Mouse (Mus musculus): ENCODE measurements around the gene Col4a3. TPM values are rescaled to one million over a fixed set of nuclear protein-coding genes. Genes with fewer than 3 reads are reported as not detected.

The Col4a3 gene
- polyA plus RNA-seq, 1 experiment from 2014 or later: 0.29 TPM

DNA sequence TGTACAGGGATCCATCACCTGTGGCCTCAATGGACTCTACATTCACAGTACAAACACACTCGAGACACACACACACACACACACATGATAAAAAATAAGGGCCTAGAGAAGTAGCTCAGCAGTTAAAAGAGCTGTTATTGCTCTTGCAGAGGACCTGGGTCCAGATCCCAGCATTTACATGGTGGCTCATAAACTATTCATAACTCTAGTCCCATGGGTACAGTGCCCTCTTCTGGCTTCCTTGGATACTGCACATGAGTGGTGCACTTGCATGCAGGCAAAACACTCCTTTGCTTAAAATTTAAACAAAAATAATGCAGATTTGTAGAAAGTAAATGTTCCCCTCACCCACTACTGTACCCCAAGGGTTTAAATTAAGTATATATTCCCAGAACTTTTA, 172.8 kb downstream of the Col4a3 start:
- no peak for ATAC-seq (replicated peaks)
- Histone ChIP-seq H3K9ac (replicated peaks) (no peak overlapping the region), H3K4me3 (no peak overlapping the region), H3K4me1 (no peaks in the 10 kb centered on the region), H3K4me2 (replicated peaks) (no peak overlapping the region), H3K9me3 (no peaks in the 10 kb centered on the region), H3K27me3 (no peaks in the 10 kb centered on the region), H3K27ac (replicated peaks) (no peak overlapping the region), H3K36me3 (peaks cover 23% of the 10 kb centered on the region)
- 91% methylated on average over 1 of the region's 1 CpGs for WGBS

- ATAC-seq (replicated peaks): no peak
These were observed 174.9 kb downstream of the Col4a3 start for GRCm38 (mm10) chr1:82761454-82762169.

DNA sequence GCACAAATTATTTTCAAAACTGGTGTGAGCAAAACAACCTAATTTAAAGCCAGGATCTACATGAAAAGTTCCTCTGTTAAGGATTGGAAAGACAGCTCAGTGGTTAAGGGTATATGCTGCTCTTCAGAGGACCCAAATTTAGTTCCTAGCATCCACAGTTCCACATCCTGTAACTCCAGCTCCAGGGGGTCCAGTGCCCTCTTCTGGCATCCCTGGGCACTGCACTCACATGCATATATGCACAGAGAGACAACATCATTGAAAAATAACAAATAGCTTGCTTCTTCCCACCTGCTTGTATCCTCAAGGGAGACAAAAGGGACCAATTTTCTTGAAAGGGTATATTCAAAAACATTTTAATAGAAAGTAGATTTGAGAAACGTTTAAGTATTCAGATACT, 175.6 kb downstream of the Col4a3 start:
- ATAC-seq (replicated peaks): no peak
- 91% methylated on average over 1 of the region's 1 CpGs for WGBS
- H3K9me3 ChIP-seq: no peaks in the 10 kb centered on the region
- no peak overlapping the region for H3K9ac ChIP-seq (replicated peaks)
- H3K4me3 ChIP-seq: no peak overlapping the region
- H3K4me1 ChIP-seq: no peaks in the 10 kb centered on the region
- H3K27ac ChIP-seq (replicated peaks): no peak overlapping the region
- H3K4me2 ChIP-seq (replicated peaks): no peak overlapping the region
- no peaks in the 10 kb centered on the region for H3K27me3 ChIP-seq
- peaks cover 9% of the 10 kb centered on the region; the same call in 1 of the 2 replicates for H3K36me3 ChIP-seq

More at GRCm38 (mm10) chr1:82761454-82762169, 174.9 kb downstream of the Col4a3 start:
- 93% methylated on average over 8 of the region's 8 CpGs for WGBS
- Histone ChIP-seq H3K4me1 (no peaks in the 10 kb centered on the region), H3K9me3 (no peaks in the 10 kb centered on the region), H3K27ac (replicated peaks) (no peak overlapping the region), H3K27me3 (no peaks in the 10 kb centered on the region), H3K36me3 (peaks cover 9% of the 10 kb centered on the region; the same call in 1 of the 2 replicates), H3K9ac (replicated peaks) (no peak overlapping the region), H3K4me3 (no peak overlapping the region), H3K4me2 (replicated peaks) (no peak overlapping the region)

- Histone ChIP-seq H3K27me3 (no peaks in the 10 kb centered on the region), H3K9me3 (no peaks in the 10 kb centered on the region), H3K27ac (replicated peaks) (no peak overlapping the region), H3K36me3 (peaks cover 9% of the 10 kb centered on the region; the same call in 1 of the 2 replicates), H3K4me2 (replicated peaks) (no peak overlapping the region), H3K4me1 (no peaks in the 10 kb centered on the region), H3K4me3 (no peak overlapping the region), H3K9ac (replicated peaks) (no peak overlapping the region)
- no peak for ATAC-seq (replicated peaks)
- 83% methylated on average over 1 of the region's 1 CpGs for WGBS
These were observed 179.5 kb downstream of the Col4a3 start for GRCm38 (mm10) chr1:82766227-82766626.

DNA sequence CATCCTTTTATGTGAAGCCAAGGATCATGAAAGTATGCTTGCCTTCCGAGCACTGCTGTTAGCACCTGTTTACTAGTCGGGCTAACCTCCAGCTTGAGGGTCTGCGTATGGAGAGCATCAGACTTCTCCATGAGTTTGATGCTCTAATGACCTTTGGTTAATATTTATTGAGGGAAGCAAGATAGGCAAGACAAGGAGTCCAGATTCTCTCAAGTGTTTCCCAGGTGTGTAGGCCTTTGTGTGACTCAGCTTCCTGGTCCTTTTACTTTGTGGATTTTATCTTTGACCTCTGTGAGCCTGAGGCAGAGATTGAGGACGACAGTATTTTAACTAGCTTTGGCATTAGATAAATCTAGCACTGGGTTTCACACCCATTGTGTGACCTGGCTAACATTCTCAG, 179.9 kb downstream of the Col4a3 start:
- 89% methylated on average over 4 of the region's 4 CpGs for whole genome bisulfite sequencing
- no peak overlapping the region for H3K4me2 ChIP-seq (replicated peaks)
- no peak for ATAC-seq (replicated peaks)
- no peak overlapping the region for H3K4me3 ChIP-seq
- H3K27ac ChIP-seq (replicated peaks): no peak overlapping the region
- H3K9ac ChIP-seq (replicated peaks): no peak overlapping the region
- no peaks in the 10 kb centered on the region for H3K4me1 ChIP-seq
- no peaks in the 10 kb centered on the region for H3K9me3 ChIP-seq
- H3K27me3 ChIP-seq: no peaks in the 10 kb centered on the region
- H3K36me3 ChIP-seq: peaks cover 7% of the 10 kb centered on the region; the same call in 1 of the 2 replicates

DNA sequence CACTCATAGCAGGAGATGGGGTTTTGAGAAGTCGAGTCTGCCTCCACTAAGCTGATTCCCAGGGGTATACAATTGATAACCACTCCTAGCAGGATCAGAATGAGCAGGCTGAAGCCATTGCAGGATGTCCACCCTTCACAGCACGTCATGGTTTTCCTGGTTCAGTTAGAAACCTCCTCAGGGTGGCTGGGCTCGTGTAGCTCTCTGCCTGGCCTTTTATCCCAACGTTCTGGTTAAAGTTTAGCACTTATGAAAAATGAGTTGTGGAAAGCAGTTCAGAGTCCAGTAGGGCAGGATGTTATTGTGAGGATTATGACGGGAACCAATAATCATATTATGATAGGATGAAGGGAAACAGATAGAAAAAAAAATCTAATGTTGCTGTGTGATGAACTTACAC, 181.5 kb downstream of the Col4a3 start, which contains the start of gene Tm4sf20:
TSS of gene Tm4sf20 (minus strand) at position 193 of the 400 bp plus-strand sequence.
- H3K27ac ChIP-seq (replicated peaks): no peak within 1 kb of the TSS

DNA sequence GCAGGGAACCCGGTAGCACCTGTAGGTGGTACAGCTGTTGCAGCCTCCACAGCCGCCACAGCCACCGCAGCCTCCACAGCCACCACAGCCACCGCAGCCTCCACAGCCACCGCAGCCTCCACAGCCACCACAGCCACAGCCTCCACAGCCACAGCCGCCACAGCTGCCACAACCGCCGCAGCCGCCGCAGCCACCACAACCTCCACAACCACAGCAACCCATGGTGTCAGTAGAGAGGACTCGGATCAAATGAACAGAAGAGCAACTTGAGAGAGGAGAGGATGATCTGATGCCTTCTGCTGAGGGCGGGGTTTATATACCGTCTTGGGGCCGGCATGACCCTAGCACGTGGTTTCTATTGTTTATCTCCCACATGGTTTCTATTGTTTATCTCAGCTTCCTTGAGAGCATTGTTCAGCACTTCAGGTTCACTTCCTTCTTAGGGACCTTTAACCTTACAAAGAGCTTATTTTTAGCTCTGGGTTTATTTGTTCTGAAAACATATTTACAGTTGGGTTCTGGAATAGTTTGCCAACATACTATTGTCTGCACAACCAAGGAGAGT, 184.4 kb downstream of the Col4a3 start, which contains the start of gene Gm47791:
TSS of gene Gm47791 (minus strand) at position 222 of the 565 bp plus-strand sequence.
- Histone ChIP-seq H3K27ac (replicated peaks) (no peak within 1 kb of the TSS), H3K9me3 (no peaks in the 10 kb centered on the region), H3K36me3 (no peaks in the 10 kb centered on the region), H3K9ac (replicated peaks) (no peak within 1 kb of the TSS), H3K4me1 (no peaks in the 10 kb centered on the region), H3K27me3 (no peaks in the 10 kb centered on the region), H3K4me3 (no peak within 1 kb of the TSS), H3K4me2 (replicated peaks) (no peak within 1 kb of the TSS)
- ATAC-seq (replicated peaks): no peak
- 95% methylated on average over 15 of the region's 15 CpGs for WGBS

More for the DNA sequence above, 181.5 kb downstream of the Col4a3 start, which contains the start of gene Tm4sf20:
- H3K4me3 ChIP-seq: no peak within 1 kb of the TSS
- H3K36me3 ChIP-seq: no peaks in the 10 kb centered on the region
- H3K27me3 ChIP-seq: no peaks in the 10 kb centered on the region
- ATAC-seq (replicated peaks): no peak
- H3K4me1 ChIP-seq: no peaks in the 10 kb centered on the region
- no peaks in the 10 kb centered on the region for H3K9me3 ChIP-seq
- H3K4me2 ChIP-seq (replicated peaks): no peak within 1 kb of the TSS
- WGBS: 88% methylated on average over 5 of the region's 5 CpGs
- H3K9ac ChIP-seq (replicated peaks): no peak within 1 kb of the TSS

Other genes starting within 250 kb of the Col4a3 start
- gene Col4a4, start 72 bp upstream of the Col4a3 start, polyA plus RNA-seq (2015; fragmentation: Nextera tagmentation; extraction: Ambion mirVana): 0.22 and 0.28 TPM in 2 replicates
- 373 and 380 TPM in 2 replicates for gene Mff, start 138.0 kb downstream of the Col4a3 start, polyA plus RNA-seq (2015; fragmentation: Nextera tagmentation; extraction: Ambion mirVana)
- not detected in 2 replicates for gene Tm4sf20, start 181.5 kb downstream of the Col4a3 start, polyA plus RNA-seq (2015; fragmentation: Nextera tagmentation; extraction: Ambion mirVana)
- not detected in 2 replicates for gene Gm47791, start 184.3 kb downstream of the Col4a3 start, polyA plus RNA-seq (2015; fragmentation: Nextera tagmentation; extraction: Ambion mirVana)